Mouse (Mus musculus): ENCODE data around the gene Slc6a1. TPM values are rescaled to one million over a fixed set of nuclear protein-coding genes. Genes with fewer than 3 reads are reported as not detected.
A peak's percentile ranks its signal among the peaks of the same experiment; 100 is the strongest.

Slc6a1 gene
- polyA plus RNA-seq, 1 experiment from 2014 or later: not detected

DNA sequence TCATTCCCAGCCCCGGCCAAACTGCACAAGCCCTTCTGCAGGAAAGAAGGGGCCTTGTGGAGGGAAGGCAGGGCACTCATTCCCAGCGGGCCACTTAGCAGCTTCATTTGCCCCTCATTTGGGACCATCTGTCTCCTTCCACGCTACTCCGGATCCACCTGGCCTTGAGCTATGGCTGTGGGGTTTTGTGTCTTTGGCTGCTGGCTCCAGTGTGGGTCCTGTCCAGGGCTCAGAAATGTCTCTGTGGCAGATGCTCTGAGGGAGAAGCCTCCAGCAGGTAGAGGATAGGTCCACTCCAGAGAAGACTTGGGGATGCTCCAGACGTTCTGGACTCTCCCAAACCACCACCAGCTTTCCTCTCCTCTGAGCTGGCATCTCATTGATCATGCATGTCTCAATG lies 11.6 kb upstream of the Slc6a1 start:
- no peak for ATAC-seq
- no peaks in the 10 kb centered on the region for H3K9me3 ChIP-seq (ENCODE audit: control insufficient read depth)
- H3K9ac ChIP-seq (ENCODE audit: low read depth, low read length): no peak overlapping the region
- H3K4me3 ChIP-seq (ENCODE audit: low read depth, low read length): no peak overlapping the region
- 47% methylated on average over 5 of the region's 5 CpGs for WGBS
- H3K4me1 ChIP-seq (replicated peaks; ENCODE audit: control insufficient read depth, insufficient read depth, low read length): no peaks in the 10 kb centered on the region
- H3K27ac ChIP-seq (ENCODE audit: low read depth, low read length): no peak overlapping the region
- no peaks in the 10 kb centered on the region for H3K27me3 ChIP-seq (replicated peaks; ENCODE audit: control insufficient read depth, insufficient read depth, low read length)
- no peak overlapping the region for H3K4me2 ChIP-seq (replicated peaks; ENCODE audit: low read depth)
- H3K36me3 ChIP-seq (ENCODE audit: control insufficient read depth, insufficient read depth): no peaks in the 10 kb centered on the region
- no peak for TF ChIP-seq CTCF (IDR thresholded peaks at IDR 0.05; ENCODE audit: low read depth)

DNA sequence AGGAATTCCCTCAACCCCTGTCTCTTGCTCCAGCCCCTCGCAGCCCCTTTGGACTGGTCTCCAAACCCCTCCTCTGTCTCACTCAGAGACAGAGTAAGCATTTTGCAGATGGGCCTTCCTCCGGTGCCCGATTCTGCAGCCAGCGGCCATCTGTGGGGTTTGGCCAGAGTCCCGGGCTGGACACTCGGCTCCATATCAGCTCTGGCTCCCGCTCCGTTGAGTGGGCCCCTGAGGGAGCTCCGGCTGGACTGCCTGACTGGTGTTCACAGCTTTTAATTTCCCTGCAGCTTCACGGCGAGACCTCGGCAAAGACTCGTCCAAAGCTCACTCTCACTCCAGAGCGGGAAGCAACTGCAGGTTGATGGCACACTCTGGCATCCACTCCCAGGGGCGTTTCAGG lies 10.2 kb upstream of the Slc6a1 start:
- Histone ChIP-seq H3K27me3 (replicated peaks; ENCODE audit: control insufficient read depth, insufficient read depth, low read length) (no peaks in the 10 kb centered on the region), H3K4me1 (replicated peaks; ENCODE audit: control insufficient read depth, insufficient read depth, low read length) (no peaks in the 10 kb centered on the region), H3K9ac (ENCODE audit: low read depth, low read length) (no peak overlapping the region), H3K27ac (ENCODE audit: low read depth, low read length) (no peak overlapping the region), H3K9me3 (ENCODE audit: control insufficient read depth) (no peaks in the 10 kb centered on the region), H3K4me2 (replicated peaks; ENCODE audit: low read depth) (no peak overlapping the region), H3K4me3 (ENCODE audit: low read depth, low read length) (no peak overlapping the region), H3K36me3 (ENCODE audit: control insufficient read depth, insufficient read depth) (no peaks in the 10 kb centered on the region)
- ATAC-seq: no peak
- WGBS: 68% methylated on average over 15 of the region's 15 CpGs
- no peak for TF ChIP-seq CTCF (IDR thresholded peaks at IDR 0.05; ENCODE audit: low read depth)

DNA sequence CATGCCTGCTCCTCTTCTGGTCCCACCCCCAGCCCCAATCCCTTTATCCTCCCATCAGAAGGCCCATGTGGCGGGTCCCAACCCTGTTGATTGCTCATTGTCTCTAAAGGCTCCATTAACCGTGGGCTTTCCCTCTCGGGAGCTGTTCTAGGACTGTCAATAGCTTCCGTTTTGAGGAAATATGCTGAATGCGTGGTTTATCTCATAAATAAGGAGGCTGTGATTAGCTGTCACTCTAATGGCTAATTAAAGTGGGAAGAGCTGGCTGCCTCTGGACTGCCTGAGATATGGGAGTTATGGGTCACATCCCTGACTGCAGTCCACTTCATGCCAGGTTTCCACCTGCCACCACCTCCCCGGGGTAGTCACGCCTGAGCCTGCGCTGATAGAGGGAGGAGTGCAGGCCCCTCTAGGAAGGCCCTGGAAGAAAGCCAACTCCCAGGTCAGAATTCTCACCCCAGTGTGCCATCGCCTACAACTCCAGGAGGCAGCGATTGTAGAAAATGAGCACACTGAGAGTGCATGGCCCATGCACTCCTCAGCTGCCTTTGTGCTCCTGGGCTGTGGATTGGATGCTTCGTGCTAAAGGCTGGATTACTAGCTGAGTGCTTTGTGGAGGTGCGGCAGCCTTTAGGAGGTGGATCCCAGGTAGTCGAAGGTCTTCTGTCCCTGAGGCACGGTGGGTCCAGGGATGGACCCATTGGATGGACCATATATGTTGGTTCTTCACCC lies 8.3 kb upstream of the Slc6a1 start:
- no peak overlapping the region for H3K4me3 ChIP-seq (ENCODE audit: low read depth, low read length)
- H3K27ac ChIP-seq (ENCODE audit: low read depth, low read length): no peak overlapping the region
- H3K36me3 ChIP-seq (ENCODE audit: control insufficient read depth, insufficient read depth): no peaks in the 10 kb centered on the region
- H3K4me1 ChIP-seq (replicated peaks; ENCODE audit: control insufficient read depth, insufficient read depth, low read length): no peaks in the 10 kb centered on the region
- no peak overlapping the region for H3K9ac ChIP-seq (ENCODE audit: low read depth, low read length)
- WGBS: 46% methylated on average over 14 of the region's 14 CpGs
- H3K4me2 ChIP-seq (replicated peaks; ENCODE audit: low read depth): no peak overlapping the region
- H3K27me3 ChIP-seq (replicated peaks; ENCODE audit: control insufficient read depth, insufficient read depth, low read length): no peaks in the 10 kb centered on the region
- no peak for TF ChIP-seq CTCF (IDR thresholded peaks at IDR 0.05; ENCODE audit: low read depth)
- ATAC-seq: no peak
- no peaks in the 10 kb centered on the region for H3K9me3 ChIP-seq (ENCODE audit: control insufficient read depth)

DNA sequence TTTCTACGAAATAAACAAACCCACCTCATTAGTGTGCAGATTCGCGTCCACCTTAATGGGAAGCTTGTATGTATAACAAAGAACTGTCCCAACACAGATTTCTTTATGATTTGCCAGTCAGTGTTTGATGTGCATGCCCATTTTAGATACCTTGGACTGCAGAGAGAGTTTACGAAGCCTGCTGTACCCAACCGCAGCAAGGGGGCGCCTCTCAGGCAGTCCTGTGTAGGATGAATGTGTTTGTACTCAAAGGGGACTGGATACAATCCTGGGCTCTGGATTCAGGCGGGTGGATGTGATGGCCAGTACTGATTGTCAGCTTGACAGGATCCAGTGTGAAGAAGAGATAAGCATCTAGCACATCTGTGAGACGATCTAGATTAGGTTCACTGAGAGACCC lies 6.6 kb upstream of the Slc6a1 start:
- ATAC-seq: no peak

DNA sequence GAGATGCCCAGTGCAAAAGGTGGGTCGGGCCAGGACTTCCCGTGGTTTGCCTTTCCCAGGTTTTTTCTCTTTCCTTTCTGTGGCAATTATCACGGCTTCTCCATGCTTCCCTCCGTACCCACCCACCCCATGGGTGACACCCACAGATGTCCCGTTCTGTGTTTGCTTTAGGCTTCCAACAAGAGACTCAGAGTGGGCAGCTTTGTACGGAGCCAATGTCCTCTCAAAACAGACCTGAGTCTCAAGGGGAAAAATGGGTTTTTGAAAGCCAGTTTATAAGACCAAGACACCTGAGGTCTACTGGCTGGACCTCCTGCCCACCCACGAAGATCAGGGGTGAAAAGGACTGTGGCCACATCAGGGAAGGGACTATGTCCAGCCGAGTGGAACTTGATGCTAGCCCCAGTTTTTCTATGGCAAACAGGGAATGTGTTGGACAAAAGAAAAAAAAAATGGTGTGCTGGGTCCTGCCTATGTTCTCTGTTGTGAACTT lies 889 bp downstream of the Slc6a1 start:
- H3K9ac ChIP-seq (ENCODE audit: low read depth, low read length): no peak overlapping the region
- no peak for ATAC-seq
- no peak overlapping the region for H3K4me2 ChIP-seq (replicated peaks; ENCODE audit: low read depth)
- no peaks in the 10 kb centered on the region for H3K9me3 ChIP-seq (ENCODE audit: control insufficient read depth)
- H3K4me3 ChIP-seq (ENCODE audit: low read depth, low read length): no peak overlapping the region
- no peaks in the 10 kb centered on the region for H3K4me1 ChIP-seq (replicated peaks; ENCODE audit: control insufficient read depth, insufficient read depth, low read length)
- no peaks in the 10 kb centered on the region for H3K36me3 ChIP-seq (ENCODE audit: control insufficient read depth, insufficient read depth)
- WGBS: 13% methylated on average over 8 of the region's 8 CpGs
- H3K27ac ChIP-seq (ENCODE audit: low read depth, low read length): no peak overlapping the region
- TF ChIP-seq CTCF (IDR thresholded peaks at IDR 0.05; ENCODE audit: low read depth): no peak
- peaks cover 51% of the 10 kb centered on the region for H3K27me3 ChIP-seq (replicated peaks; ENCODE audit: control insufficient read depth, insufficient read depth, low read length)

More for the DNA sequence above, 6.6 kb upstream of the Slc6a1 start:
- H3K9ac ChIP-seq (ENCODE audit: low read depth, low read length): no peak overlapping the region
- no peaks in the 10 kb centered on the region for H3K27me3 ChIP-seq (replicated peaks; ENCODE audit: control insufficient read depth, insufficient read depth, low read length)
- no peak overlapping the region for H3K27ac ChIP-seq (ENCODE audit: low read depth, low read length)
- peak; percentile 45 for TF ChIP-seq CTCF (IDR thresholded peaks at IDR 0.05; ENCODE audit: low read depth)
- no peak overlapping the region for H3K4me3 ChIP-seq (ENCODE audit: low read depth, low read length)
- H3K36me3 ChIP-seq (ENCODE audit: control insufficient read depth, insufficient read depth): no peaks in the 10 kb centered on the region
- 54% methylated on average over 8 of the region's 8 CpGs for WGBS
- H3K9me3 ChIP-seq (ENCODE audit: control insufficient read depth): no peaks in the 10 kb centered on the region
- no peaks in the 10 kb centered on the region for H3K4me1 ChIP-seq (replicated peaks; ENCODE audit: control insufficient read depth, insufficient read depth, low read length)
- no peak overlapping the region for H3K4me2 ChIP-seq (replicated peaks; ENCODE audit: low read depth)

DNA sequence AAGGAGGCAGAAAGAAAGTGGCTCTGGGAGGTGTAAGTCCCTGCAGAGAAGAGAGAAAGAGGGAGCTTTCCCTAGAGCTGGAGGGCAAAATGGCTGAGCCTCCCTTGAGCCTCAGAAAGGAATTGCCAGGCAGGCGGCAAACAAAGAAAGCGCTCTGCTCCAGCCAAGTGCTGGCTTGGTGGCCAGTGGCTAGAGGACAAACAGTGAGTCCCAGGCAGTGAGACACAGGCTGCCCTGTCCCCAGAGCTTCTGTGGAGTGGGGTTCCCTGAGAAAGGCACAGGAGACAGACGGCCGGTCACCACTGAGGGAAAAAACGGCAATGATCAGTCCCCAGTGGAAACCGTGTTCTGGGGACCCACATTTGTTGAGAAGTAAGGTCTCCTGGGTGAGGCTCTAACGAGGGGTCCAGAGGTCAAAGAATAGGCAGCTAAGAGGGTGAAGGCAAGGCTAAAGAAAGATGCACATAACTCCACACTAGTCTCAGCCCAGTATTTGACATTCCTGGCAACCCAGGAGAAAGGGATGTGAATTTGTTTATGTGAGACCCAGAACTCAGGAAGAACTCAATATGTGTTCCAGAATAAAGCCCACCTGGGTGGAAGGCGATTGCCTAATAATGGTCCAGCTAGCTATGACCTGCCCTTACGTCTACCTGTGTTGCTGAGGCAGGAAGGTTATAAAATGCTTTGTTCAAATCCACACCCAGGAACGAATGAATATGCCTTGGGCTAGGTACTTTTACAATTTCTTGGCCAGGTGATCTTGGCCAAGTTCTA lies 1.7 kb downstream of the Slc6a1 start:
- Histone ChIP-seq H3K9ac (ENCODE audit: low read depth, low read length) (no peak overlapping the region), H3K27ac (ENCODE audit: low read depth, low read length) (no peak overlapping the region), H3K36me3 (ENCODE audit: control insufficient read depth, insufficient read depth) (no peaks in the 10 kb centered on the region), H3K27me3 (replicated peaks; ENCODE audit: control insufficient read depth, insufficient read depth, low read length) (peaks cover 51% of the 10 kb centered on the region), H3K9me3 (ENCODE audit: control insufficient read depth) (no peaks in the 10 kb centered on the region), H3K4me1 (replicated peaks; ENCODE audit: control insufficient read depth, insufficient read depth, low read length) (no peaks in the 10 kb centered on the region), H3K4me3 (ENCODE audit: low read depth, low read length) (no peak overlapping the region), H3K4me2 (replicated peaks; ENCODE audit: low read depth) (no peak overlapping the region)
- ATAC-seq: no peak
- no peak for TF ChIP-seq CTCF (IDR thresholded peaks at IDR 0.05; ENCODE audit: low read depth)
- WGBS: 41% methylated on average over 10 of the region's 10 CpGs
